Mouse (Mus musculus) inflammation-experienced regulatory T-cells, adult 6 months (primary cell): ENCODE results near the gene Gm42791. TPM values are rescaled to one million over a fixed set of nuclear protein-coding genes. Genes with fewer than 3 reads are reported as not detected.
A peak's percentile ranks its signal among the peaks of the same experiment; 100 is the strongest.

Source experiments
- ATAC-seq: one replicate; pipeline ENCODE4 v1.8.0; 2017
- polyA plus RNA-seq, 3 experiments: library from polyadenylated mRNA; unstranded; fragments of 100-300 nt; shearing (Covaris generic); gene quantifications; one replicate each; pipeline ENCODE4 v1.2.1; 2017

Gm42791 gene
- polyA plus RNA-seq, 3 experiments from 2014 or later = not detected

DNA sequence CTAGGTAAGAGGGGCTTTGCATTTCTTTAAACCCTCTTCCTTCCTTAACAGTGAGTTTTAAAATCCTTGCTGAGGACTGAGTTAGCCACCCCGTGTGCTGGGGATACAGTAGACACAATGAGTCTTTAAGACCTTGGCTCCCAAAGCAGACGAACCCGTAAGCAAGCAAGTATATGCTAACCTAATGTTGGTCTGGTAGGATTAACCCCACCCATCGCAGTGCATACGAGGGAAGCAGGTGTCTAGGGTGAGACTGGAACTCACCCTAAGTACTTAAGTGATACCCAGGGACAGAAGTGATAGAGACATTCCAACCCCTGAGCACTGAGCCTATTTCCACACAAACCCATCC, 12.3 kb upstream of the Gm42791 start:
- no peak for ATAC-seq

DNA sequence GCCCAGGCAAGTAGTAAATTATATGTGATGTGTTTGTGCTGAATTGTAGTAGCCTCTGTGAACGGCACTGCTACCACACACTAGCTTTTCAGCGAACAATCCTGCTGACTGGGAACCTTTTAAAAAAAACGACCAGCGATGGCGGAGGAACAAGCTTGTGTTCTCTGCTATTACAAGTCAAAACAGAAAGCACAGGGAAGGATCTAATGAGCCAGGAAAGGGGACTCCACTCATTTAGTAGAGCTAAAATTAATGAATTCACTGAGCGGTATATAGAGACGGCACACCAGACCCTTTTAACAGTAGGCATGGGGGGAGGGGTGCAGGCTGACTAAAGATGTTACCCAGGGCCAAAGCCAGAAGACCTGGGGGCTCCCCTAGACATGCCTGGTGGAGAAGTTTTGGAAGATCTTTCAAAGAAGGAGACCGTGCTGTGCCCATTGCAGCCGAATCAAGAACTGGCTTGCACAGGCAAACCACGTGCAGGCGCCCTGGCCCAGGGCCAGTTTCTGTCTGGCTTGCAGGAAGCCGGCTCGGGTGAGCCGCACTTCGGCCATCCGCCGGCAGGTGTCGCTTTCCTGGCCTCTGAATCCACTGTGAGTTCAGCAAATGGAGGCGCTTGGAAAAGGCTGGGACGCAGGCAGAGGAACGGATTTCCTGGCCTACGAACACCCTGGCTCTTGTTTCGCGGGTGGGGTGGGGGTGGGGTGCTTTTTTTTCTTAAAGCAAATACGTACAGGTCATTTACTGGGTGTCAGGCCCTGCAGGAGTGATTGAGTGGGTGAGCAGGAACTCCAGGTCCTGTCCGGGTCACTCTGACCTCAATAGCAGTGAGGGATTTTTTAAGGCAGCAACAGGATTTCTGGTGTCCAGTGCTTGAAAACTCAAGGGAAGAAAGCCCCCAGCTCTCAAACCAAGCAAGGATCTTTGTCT, 11.7 kb upstream of the Gm42791 start:
- peak; percentile 90 for ATAC-seq

DNA sequence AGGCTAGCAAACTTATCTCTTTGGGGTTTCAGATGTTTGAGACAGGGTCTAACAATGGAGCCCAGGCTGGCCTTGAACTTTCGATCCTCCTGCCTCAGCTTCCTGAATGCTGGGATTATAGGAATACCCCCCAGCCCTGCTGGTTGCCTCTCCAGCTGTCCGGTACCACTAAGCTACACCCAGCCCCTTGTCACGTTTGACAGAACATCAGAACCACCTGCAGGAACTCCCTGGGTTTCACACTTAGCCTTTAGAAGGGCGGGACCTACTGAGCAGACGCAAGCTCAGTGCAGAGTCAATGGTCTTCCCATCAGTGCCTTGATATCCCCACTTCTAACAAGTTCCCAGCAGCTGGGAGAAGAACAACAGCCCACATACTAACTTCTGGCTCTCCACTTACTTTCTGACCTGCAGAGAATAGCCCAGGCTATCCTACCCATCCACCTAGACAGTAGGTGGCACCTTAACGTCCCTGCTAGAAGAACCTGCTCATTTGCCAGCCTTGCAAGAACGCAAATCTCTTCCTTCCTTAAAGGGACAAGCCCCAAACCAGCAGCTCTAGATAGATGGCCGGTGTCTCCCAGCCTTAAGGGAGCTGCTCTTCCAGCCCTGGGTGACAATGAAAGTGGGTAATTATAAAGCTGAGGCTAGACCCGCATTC, 10.9 kb upstream of the Gm42791 start:
- ATAC-seq = peak; percentile 12

DNA sequence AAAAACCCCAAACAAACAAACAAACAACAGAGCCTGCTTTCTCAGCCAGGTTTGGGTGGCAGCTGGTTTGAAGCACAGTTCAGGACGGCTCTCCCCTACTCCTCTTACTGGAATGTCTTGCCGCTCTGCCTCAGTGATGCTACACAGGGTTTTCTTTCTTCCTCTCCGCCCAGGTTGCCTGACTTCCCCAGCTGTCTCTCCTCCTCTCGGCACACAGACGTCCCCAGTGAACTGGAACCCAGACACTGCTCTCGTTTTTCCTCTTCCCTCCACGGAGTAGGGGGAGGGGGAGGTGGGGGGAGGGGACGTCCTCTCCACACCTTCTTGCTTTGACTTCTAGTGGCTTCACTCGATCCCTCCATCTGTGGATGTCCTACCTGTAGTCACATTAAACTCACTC, 10.1 kb upstream of the Gm42791 start:
- no peak for ATAC-seq

DNA sequence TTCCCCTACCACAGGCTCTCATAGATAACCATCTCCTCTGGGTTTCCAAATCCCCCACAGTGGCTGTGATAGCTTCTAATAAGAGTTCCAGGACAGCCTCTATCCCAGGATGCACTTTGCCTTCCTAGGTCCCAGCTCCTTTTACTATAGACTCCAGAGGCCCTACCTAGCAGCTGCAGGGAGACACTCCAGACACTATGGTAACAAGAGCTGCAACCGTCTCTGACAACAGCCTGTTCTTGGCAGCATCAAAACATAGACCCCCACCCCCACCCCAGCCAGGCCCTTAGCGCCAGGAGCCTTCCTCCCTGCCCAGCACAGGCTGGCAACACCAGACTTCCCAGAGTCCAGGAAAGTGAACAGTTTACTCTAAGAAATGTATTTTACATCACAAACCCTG, 8.2 kb upstream of the Gm42791 start:
- no peak for ATAC-seq

DNA sequence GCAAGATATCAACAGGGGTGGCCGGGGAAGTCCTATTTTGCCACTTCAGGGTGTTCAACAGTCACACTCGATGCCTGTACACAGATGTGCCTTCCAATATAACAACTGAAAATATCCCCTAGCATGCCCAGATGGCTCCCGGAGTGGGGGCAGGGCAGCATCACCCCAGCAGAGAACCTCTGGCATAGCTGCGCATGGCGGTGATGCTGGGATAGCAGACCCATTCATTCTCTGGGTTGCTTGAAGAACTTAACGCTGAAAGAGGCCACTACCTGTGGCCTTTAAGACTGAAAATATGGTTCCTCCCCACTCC, 7.8 kb upstream of the Gm42791 start:
- ATAC-seq = no peak

DNA sequence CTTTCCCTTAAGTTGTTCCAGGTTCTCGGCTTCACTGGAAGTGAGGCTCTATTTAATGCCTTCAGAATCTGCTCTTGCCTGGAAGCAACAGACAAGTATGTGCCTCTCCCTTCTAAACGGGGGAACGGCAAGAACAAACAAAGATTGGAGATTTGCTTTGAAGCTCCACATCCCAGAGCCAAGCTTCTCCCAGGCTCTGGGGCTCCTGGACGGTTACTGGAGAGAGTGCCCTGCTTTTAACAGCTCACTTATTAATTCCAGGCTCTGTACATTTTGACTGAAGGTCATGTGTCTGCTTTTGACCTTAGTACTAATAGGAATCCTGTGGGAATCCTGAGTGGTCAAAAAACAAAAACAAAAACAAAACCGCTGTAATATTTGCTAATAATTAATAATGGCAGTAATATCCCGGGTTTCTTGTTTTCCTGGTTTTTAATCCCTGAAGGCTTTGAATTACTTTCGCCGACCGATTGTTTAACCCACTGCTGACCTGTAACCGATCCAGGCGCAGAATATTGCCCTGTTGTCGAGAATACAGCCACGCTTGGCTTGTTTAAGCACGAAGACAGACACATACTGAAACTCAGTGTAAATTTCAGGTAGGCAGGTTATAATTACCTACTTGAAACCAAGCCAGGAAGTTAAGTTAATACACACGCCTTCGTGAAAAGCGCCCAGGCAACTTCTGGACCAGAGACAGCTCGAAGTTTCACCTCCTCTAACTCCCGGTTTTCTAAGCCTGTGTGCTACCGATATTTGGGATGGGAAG, 7.3 kb upstream of the Gm42791 start:
- ATAC-seq = no peak

DNA sequence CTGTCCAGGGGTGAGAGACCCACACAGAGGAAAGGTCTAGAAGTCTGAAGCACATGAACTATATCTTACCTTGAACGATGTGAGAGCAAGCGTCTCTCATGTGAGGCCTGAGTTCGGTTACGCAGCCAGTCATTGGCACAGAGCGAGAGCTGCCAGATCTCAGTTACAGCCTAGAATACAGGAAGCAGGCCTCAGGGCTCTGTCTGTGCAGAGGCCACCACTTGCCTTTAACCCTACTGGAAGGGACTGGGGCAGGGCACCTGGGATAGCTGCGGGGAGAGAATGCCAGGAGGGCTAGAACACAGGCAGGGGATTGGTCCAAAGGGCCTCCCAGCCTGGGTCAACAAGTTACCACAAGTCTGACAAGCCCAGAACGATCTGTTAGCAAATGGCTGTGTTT, 4.9 kb upstream of the Gm42791 start:
- ATAC-seq = no peak

DNA sequence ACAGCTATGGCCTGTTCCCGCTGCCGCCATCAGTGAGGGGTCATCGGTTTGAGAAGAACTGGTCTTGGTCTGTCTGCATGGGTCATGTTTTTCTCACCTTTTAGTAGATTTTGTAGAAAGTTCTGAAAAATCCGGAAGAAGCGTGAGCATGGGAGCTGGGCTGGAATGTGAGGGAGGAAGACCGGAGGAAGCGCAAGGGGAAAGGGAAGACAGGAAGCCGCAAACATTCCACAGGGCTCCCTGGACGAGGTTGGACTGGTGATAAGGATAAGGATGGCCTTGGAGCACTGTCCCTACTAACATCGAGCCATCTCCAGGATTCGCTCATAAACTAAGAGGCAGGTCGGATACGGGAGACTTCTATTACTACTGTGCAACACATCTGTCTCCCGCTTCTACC, 3.6 kb upstream of the Gm42791 start:
- no peak for ATAC-seq

DNA sequence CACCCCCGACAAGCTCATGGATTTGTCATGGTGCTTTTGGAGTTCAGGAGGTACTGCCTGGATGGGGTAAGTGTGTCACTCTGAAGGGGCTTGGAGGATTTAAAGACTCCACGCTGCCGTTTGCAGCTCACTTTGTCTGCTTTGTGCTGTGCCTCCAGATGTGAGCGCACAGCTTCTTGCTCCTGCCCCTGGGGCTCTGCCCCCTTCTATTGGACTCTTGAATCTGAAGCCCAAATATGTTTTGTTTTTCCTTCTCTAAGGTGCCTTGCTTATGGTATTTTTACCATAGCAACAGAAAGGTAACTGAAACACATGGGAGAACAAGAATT, 1.7 kb upstream of the Gm42791 start:
- ATAC-seq = no peak

DNA sequence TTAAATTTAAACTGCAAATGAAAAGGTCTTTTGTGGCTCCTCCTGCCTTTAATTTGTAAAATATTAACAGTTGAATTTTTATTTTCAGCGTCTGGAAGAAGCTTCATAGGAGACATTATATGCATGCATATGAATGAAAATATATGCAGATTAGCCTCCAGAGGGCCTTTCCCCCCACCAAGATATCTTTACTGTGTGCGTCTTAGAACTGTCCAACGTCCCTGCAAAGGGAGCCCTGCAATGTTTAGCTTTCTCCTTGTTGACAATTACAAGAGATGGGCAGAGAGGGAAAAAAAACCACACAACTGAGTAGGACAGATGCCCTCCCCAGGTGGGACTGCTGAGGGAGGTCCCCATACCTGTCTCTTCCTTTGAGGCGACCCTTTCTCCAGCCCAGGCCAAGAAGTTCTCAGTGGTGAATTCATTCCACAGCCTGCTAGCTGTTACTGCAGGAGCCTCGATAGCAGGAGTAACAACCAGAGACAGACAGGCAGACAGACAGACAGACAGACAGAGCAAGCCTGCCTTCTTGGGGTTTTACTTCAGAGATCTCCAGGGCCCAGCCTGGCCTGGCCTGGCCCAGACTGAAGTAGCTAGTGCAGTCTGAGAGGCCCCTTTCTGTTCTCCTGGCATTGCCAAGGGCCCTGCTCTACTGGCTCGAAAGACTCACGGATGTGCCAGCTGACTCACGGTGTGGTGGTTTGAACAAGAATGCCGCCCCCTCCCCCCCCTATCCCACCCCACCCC, 1.2 kb upstream of the Gm42791 start:
- peak; percentile 42 for ATAC-seq

DNA sequence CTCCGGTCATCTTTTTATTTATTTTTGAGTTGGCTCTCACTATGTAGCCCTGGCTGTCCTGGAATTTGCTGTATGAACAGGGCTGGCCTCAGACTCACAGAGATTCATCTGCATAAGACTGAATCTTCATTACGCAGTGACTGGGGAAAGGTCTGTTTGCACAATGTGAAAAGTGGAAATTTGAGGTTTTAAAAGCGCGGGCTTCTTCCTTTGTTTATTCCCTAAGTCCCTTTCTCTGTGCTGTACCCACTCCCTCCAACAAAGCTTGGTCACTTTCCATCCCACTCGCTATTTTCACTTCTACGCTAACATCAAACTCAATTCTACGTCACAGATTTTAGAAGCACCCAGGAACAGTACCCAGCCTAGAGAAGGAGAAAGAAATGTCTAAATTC, 639 bp downstream of the Gm42791 start:
- no peak for ATAC-seq

DNA sequence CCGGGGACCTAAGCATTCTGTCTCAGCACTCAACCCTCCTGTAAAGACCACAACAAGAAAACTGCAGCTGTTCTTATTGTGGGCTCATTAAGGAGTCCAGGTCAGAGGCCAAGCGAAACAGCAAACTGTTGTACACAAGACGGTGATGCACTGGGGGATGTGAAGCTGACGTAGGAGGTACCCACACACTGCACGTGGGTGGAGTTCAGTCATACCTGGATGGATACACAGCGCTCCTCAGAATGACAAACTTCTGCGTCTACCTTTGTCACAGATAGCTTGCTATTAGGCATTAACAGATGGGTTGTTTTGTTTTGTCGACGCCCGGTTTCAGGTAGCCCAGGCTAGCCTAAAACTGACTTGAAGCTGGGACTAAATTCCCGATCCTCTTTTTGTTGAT, 2.3 kb downstream of the Gm42791 start:
- no peak for ATAC-seq

DNA sequence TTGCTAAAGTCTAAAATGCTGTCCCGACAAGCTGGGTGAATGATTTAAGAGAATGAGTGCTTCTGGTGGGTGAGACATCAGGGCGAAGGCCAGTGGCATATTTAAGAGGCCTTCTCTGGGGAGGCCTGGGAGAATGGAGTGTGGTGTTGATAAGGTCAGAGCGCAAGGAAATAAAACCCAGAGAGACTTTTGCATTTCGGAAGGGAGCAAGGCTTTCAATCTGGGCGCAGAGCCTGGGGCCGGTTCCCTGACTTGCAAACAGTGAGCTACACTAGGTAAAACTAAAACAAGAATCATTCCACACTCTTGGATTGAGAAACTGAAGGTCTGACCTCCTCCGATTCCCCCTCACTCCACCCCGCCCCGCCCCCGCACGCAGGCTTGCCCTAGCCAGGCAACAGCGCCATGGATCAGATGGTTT, 4.0 kb downstream of the Gm42791 start:
- no peak for ATAC-seq

DNA sequence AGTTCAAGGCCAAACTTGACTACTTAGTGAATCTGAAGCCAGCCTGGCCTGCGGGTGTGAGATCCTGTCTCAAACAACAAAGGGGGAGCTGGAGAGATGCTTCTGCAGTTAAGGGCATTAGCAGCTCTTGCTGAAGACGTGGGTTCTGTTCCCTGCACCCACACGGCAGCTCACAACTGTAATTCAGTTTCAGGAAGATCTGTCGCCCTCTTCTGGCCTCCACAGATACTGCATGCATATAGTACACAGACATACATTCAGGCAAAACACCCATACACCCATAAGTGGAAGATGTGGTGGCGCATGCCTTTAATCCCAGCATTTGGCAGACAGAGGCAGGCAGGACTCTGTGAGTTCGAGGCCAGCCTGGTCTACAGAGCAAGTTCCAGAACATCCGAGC, 5.5 kb downstream of the Gm42791 start:
- ATAC-seq = no peak

DNA sequence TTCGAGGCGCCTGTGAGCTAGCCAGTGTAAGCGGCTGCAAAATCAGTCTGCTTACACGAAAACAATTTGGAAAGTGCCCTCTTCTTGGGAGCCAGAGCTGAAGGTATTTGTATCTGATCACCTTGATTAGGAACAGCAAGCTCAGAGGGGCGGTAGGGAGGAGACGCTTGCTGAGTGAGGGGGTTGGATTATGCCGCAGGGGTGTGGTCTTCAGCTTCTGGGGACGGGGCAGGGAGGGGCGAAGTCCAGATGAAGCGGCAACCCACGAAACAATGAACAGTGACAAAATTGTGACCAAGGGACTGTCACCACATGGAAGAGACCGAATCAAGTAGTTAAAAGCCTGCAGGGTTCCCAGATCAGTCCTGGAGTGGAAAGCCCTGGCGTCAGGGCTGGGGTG, 10.0 kb downstream of the Gm42791 start:
- ATAC-seq = no peak

DNA sequence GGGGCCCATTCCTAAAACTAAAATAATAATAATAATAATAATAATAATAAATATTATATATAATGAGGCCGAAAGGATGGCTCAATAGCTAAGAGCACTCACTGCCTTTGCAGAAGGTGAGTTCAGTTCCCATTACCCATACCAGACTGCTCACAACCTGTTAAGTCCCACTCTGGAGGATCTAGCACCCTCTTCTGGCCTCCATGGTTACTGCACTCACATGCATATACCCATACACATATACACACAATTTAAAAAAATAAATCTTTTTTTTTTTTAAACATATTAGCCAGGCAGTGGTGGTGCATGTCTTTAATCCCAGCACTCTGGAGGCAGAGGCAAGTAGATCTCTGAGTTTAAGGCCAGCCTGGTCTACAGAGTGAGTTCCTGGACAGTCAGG, 11.3 kb downstream of the Gm42791 start:
- no peak for ATAC-seq

DNA sequence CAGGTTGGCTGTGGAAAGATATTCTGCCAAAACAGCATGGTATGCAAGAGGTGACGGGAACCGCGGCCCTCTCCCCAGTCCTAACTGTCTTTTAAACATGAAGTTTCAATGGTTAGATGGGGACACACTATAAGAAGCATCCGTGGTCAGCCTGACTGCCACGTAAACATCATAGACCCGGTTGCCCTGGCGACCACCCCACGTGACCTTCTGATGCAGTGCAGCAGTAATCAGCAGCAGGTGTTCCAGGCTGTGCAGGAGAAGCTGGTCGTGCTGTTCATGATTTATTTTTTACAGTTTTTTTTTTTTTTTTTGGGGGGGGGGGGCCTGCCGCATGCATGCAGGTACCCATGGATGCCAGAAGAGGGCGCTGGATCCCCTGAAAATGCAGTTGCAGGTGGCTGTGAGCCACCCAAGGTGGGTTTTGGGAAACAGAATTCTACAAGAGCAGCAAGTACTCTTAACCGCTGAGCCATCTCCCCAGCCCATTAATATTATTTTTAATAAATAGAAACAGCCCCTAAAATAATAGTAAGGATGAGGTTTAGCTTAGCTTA, 11.8 kb downstream of the Gm42791 start:
- ATAC-seq = no peak

DNA sequence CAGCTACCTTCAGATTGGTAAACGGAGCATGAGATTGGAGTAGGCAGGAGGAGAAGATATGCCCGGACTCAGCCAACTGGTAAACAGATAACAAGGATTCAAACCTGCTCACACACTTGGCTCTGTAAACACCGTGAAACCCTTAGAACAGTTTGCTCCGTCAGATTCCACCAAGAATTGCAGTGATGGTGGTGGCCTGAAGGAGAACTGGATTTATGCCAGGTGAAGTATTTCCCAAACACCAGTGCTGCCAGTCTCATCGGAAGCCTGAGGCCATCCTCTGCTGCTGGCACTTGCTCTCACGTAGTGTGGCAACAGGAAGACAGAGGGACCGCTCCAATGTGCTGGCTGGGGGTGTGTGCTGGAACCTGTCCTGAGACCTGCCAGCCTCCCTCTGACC, 12.6 kb downstream of the Gm42791 start:
- ATAC-seq = no peak

DNA sequence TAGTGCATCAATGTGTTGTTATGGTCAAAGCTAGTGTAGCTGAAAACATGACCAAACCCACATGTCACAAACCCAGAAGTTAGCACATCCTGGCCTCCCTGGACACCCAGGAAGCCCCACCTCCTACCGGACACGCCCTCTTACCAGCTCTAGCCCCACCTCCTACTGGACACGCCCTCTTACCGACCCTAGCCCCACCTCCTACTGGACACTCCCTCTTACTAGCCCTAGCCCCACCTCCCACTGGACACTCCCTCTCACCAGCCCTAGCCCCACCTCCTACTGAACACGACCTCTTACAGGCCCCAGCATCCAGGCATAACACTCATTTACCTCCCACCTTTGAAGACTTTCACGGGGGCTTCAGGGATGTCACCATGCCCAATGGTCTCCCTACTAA, 14.3 kb downstream of the Gm42791 start:
- no peak for ATAC-seq

DNA sequence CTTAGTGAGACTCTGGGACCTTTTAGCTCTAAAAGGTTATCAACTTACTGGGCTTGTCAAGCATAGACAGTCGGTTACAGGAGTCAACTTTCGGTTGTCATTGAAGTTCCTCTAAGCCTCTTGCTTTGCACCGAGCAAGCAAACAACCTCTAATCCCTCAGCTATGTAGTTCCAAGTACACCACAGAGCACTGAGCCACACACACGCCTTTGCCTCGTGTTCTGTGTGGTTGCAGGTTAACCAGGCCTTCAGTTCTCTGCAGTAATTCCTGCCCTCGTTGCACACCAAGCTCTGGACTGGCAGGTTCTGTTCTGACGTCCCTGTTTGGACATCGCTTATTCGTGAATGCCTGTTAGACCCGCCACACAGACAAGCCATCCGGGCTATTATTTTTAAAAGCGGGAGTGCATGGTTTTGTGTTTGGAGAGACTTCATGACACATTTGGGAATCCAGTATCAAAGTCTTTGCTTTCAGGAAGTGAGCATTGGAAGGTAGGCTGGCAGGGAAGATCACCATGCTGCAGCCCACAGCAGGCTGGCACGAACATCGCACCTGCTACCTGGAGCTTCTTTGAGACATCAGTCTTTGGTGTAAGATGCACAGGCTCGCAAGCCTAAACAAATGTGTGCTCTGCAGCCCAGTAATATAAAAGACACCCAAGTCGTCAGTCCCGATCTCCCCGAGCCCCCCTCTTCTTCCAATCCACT, 16.3 kb downstream of the Gm42791 start:
- ATAC-seq = no peak
